Mouse (Mus musculus) intestine, embryonic 16.5 days (tissue): ENCODE data around the gene Rflnb. TPM values are rescaled to one million over a fixed set of nuclear protein-coding genes. Genes with fewer than 3 reads are reported as not detected.
A peak's percentile ranks its signal among the peaks of the same experiment; 100 is the strongest.

ENCODE experiments used
- ATAC-seq: fragments of 200-750 bp; cut with Nextera tagmentation; 2 replicates; pipeline ENCODE4 v1.8.0; 2017; ENCODE audit warnings: moderate TSS enrichment, moderate library complexity
- H3K27ac ChIP-seq: fragments of 300-500 bp; sonication (generic); 2 replicates; pipeline ENCODE4 v1.5.1; 2014; ENCODE audit warnings: mild to moderate bottlenecking, low read length
- H3K27me3 ChIP-seq: fragments of 300-500 bp; sonication (generic); replicated peaks from 2 replicates; pipeline ENCODE4 v1.6.1; 2014; ENCODE audit warnings: low read length, control low read depth, mixed read lengths; ENCODE audit not compliant: control insufficient read depth, insufficient read depth
- H3K36me3 ChIP-seq: fragments of 300-500 bp; sonication (generic); 2 replicates; pipeline ENCODE4 v1.6.1; 2014; ENCODE audit warnings: low read length, control low read depth; ENCODE audit not compliant: control insufficient read depth, insufficient read depth
- H3K4me1 ChIP-seq: fragments of 300-500 bp; sonication (generic); 2 replicates; pipeline ENCODE4 v1.6.1; 2014; ENCODE audit warnings: low read length, control low read depth, mixed read lengths; ENCODE audit not compliant: control insufficient read depth, insufficient read depth
- H3K4me2 ChIP-seq: fragments of 300-500 bp; sonication (generic); 2 replicates; pipeline ENCODE4 v1.6.1; 2014; ENCODE audit warnings: low read depth, low read length, control low read depth
- H3K4me3 ChIP-seq: fragments of 300-500 bp; sonication (generic); 2 replicates; pipeline ENCODE4 v1.5.1; 2014; ENCODE audit warnings: mild to moderate bottlenecking, low read length
- H3K9ac ChIP-seq: fragments of 300-500 bp; sonication (generic); 2 replicates; pipeline ENCODE4 v1.6.1; 2014; ENCODE audit warnings: low read depth, low read length
- H3K9me3 ChIP-seq: fragments of 300-500 bp; sonication (generic); 2 replicates; pipeline ENCODE4 v1.6.1; 2016; ENCODE audit warnings: low read length, control low read depth; ENCODE audit not compliant: control insufficient read depth
- WGBS: fragments of 180-500 bp; shearing (Covaris S2); extraction: QIAGEN DNeasy Blood & Tissue Kit; methylation state at CpG from one replicate; pipeline ENCODE4 v1.1.7; 2014; 5-methylcytosine and 5-hydroxymethylcytosine counted together
- polyA plus RNA-seq: library from polyadenylated mRNA; unstranded; fragments of >200 nt; fragmentation: Nextera tagmentation; extraction: Ambion mirVana; gene quantifications from 2 replicates; pipeline ENCODE4 v1.2.1, GENCODE M21; 2015

The Rflnb gene
- polyA plus RNA-seq, 1 experiment from 2014 or later: 48.8 TPM

DNA sequence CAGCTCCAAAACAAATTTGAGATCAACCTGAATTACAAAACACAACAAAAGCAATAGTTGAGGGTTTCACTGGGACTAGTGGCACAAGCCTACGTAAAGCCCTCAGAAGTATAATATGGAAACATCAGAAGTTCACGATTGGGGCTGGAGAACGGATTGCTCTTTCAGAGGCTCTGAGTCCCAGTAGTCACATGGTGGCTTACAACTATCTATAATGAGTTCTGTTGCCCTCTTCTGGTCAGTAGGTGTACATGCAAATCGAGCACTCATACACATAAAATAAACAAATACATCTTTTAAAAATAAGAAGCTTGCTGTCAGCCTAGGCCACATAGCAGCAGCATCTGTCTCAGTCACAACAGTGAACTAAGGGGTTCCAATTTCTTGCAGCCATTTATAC lies 44.4 kb downstream of the Rflnb start:
- Histone ChIP-seq H3K27ac (no peak overlapping the region), H3K9ac (no peak overlapping the region), H3K36me3 (no peaks in the 10 kb centered on the region), H3K4me1 (no peaks in the 10 kb centered on the region), H3K9me3 (no peaks in the 10 kb centered on the region), H3K27me3 (no peaks in the 10 kb centered on the region), H3K4me3 (no peak overlapping the region), H3K4me2 (no peak overlapping the region)
- no peak for ATAC-seq
- WGBS: 78% methylated on average over 4 of the region's 4 CpGs

DNA sequence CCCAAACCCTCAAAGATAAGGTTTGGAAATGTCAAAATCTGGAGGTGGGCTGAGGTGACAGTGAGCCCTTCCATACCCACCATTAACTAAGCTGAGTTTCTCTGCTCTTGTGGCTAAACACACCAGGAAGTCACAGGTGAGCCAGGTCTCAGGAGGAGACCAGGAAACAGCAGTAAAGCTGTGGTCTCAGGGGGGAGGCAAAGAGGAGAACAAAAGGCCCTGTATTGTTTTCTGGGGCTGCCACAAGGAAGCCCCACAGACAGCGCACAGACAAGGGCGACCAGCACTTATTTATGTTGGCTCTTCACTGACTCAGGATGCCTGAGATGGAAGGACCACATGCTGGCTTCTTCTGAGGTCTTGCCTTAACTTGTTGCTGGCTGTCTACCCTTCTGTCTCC lies 47.2 kb downstream of the Rflnb start:
- H3K27me3 ChIP-seq: no peaks in the 10 kb centered on the region
- no peaks in the 10 kb centered on the region for H3K4me1 ChIP-seq
- ATAC-seq: no peak
- no peak overlapping the region for H3K4me2 ChIP-seq
- no peak overlapping the region for H3K27ac ChIP-seq
- H3K36me3 ChIP-seq: no peaks in the 10 kb centered on the region
- no peak overlapping the region for H3K4me3 ChIP-seq
- no peak overlapping the region for H3K9ac ChIP-seq
- 29% methylated on average over 2 of the region's 2 CpGs for WGBS
- H3K9me3 ChIP-seq: no peaks in the 10 kb centered on the region

DNA sequence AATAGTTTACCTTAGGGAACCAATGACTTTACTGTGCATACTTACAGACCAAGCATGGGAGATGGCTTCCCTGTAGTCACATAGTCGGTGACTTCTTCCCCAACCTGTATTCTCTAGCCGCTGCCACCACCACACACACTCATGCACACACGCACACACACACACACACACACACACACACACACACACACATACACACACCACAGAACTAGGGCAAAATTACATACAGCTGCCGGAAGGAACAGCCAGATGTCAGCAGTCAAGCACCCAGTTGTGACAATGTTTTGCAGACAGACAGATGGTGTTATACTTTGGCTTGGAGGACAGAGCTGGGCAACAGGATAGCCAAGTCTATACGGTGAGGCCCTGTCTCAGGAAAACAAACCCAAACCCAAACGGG lies 49.5 kb downstream of the Rflnb start:
- no peak overlapping the region for H3K9ac ChIP-seq
- no peaks in the 10 kb centered on the region for H3K9me3 ChIP-seq
- no peaks in the 10 kb centered on the region for H3K27me3 ChIP-seq
- WGBS: 71% methylated on average over 6 of the region's 6 CpGs
- no peaks in the 10 kb centered on the region for H3K4me1 ChIP-seq
- no peak for ATAC-seq
- no peaks in the 10 kb centered on the region for H3K36me3 ChIP-seq
- no peak overlapping the region for H3K27ac ChIP-seq
- H3K4me2 ChIP-seq: no peak overlapping the region
- no peak overlapping the region for H3K4me3 ChIP-seq

DNA sequence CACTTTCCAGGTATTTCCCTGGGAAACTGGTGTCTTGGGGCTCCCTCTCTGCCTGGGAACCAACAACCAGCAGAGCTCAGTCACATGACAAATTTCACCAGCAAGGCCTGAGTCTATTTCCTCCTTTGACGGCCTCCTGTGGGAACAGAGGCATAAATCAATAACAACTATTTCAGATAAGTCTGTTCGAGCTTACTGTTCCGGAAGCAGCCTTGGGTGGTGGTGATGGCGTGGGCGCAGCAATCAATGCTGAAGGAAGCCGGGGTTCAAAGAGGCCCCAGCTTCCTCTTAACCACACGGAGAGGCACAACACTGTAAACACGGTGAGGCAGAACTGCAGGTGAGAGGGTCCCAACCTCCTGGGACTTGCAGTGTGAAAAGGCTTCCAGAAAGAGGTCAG lies 50.8 kb downstream of the Rflnb start:
- Histone ChIP-seq H3K27me3 (no peaks in the 10 kb centered on the region), H3K9me3 (no peaks in the 10 kb centered on the region), H3K4me1 (no peaks in the 10 kb centered on the region), H3K4me3 (no peak overlapping the region), H3K27ac (peak overlapping the region; percentile 50), H3K4me2 (no peak overlapping the region), H3K36me3 (no peaks in the 10 kb centered on the region), H3K9ac (no peak overlapping the region)
- ATAC-seq: peak; percentile 88
- WGBS: 36% methylated on average over 8 of the region's 8 CpGs

DNA sequence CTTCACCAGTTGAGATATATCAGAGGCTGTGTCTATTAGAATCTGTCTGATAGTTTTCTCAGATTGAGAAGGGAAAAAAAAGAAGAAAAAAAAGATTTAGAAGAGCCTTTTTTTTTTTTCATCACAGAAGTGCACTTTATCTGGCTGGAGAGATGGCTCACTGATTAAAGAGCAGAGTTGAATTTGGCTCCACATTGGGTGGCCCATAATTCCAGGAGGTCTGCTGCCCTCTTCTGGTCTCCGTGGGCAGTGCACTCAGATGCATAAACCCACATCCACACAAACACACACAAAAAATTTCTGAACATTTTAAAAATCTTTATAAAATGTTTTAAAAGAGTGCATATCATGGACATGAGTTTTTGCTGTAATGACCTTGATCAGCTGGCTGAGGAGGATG lies 53.6 kb downstream of the Rflnb start:
- WGBS: 79% methylated on average over 1 of the region's 1 CpGs
- no peak for ATAC-seq
- H3K9me3 ChIP-seq: no peaks in the 10 kb centered on the region

DNA sequence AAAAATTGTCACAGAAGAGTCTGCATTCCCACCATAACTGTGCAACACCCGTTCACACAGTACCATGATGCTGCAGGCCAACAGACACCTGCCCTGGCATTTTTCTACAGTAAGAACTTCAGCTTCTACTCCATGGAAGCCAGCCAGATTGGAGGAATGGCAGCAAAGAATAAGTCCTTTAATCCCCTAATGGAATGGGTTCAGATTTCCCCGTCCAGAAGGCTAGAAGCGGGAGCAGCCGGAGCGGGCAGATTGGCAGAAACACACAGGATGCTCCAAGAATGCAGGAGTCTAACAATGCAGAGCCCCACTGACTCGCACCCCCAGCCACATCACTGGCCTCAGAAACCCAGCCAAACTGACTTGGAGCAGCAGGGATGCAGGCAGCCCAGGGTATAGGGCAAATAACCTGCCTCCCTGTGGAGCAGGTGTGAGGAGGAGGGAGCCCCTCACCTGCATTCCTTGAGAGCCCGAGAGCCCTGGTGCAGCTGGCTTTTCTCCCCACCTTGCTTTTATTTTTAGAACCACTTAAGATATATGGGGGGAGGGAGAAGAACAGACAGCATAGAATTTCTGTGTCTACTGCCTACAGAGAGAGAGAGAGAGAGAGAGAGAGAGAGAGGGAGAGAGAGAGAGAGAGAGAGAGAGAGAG lies 54.5 kb downstream of the Rflnb start:
- Histone ChIP-seq H3K27me3 (no peaks in the 10 kb centered on the region), H3K36me3 (no peaks in the 10 kb centered on the region), H3K27ac (no peak overlapping the region), H3K4me1 (no peaks in the 10 kb centered on the region), H3K9ac (no peak overlapping the region), H3K4me2 (no peak overlapping the region), H3K9me3 (no peaks in the 10 kb centered on the region), H3K4me3 (no peak overlapping the region)
- WGBS: 36% methylated on average over 7 of the region's 7 CpGs
- no peak for ATAC-seq

More for the DNA sequence above, 53.6 kb downstream of the Rflnb start:
- Histone ChIP-seq H3K36me3 (no peaks in the 10 kb centered on the region), H3K27me3 (no peaks in the 10 kb centered on the region), H3K27ac (no peak overlapping the region), H3K4me3 (no peak overlapping the region), H3K4me2 (no peak overlapping the region), H3K4me1 (no peaks in the 10 kb centered on the region), H3K9ac (no peak overlapping the region)

DNA sequence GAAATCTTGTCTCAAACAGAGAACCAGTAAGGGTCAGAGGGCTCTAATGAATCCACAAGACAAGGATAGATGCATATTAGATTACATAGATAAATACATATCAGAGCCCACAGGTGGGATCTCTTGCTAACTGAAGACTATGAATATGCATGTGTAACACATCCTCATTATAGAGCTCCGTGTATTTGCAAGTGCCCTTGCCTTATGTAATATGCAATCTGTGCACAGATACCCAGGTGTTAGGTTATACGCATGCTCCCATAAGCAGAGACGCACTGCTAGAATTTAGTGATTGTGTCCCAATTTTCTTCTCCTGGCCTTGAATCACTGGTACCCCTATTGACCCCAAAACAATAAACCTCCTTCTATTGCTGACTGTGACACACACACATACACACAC lies 55.4 kb downstream of the Rflnb start:
- Histone ChIP-seq H3K4me1 (0 out of 2 replicates have a peak, but pooled peaks cover 3% of the 10 kb centered on the region), H3K36me3 (no peaks in the 10 kb centered on the region), H3K27ac (no peak overlapping the region), H3K9me3 (no peaks in the 10 kb centered on the region), H3K4me2 (no peak overlapping the region), H3K4me3 (no peak overlapping the region), H3K27me3 (no peaks in the 10 kb centered on the region), H3K9ac (no peak overlapping the region)
- 87% methylated on average over 3 of the region's 3 CpGs for WGBS
- no peak for ATAC-seq

DNA sequence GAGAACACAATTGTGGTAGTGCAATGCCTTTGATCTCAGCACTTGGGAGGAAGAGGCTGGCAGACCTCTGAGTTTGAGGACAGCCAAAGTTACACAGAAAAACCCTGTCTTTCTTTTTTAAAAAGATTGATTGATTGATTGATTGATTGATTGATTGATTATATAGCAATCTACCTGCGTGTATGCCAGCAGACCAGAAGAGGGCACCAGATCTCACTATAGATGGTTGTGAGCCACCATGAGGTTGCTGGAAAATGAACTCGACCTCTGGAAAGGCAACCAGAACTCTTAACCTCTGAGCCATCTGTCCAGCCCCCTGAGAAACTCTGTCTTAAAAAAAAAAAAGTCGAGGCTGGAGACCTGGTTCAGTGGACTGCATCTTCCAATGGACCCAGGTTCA lies 57.0 kb downstream of the Rflnb start:
- 34% methylated on average over 3 of the region's 3 CpGs for WGBS
- Histone ChIP-seq H3K36me3 (no peaks in the 10 kb centered on the region), H3K4me3 (no peak overlapping the region), H3K4me2 (no peak overlapping the region), H3K4me1 (peaks cover 9% of the 10 kb centered on the region; the same call in 1 of the 2 replicates), H3K9me3 (no peaks in the 10 kb centered on the region), H3K27me3 (no peaks in the 10 kb centered on the region), H3K9ac (no peak overlapping the region), H3K27ac (no peak overlapping the region)
- ATAC-seq: no peak
